Mouse (Mus musculus) limb, embryonic 15.5 days (tissue): ENCODE measurements at regions not wholly inside any gene's neighbourhood (a gene's known extent, or its start where the extent isn't known, plus 50 kb on each side); places are given as distances from the start of the nearest gene placed in this dataset.

Source experiments
- ATAC-seq: fragments of 200-750 bp; cut with Nextera tagmentation; 2 replicates; pipeline ENCODE4 v1.8.0; 2017; ENCODE audit warnings: low read depth, moderate TSS enrichment; ENCODE audit not compliant: insufficient number of reproducible peaks, low FRiP score, low TSS enrichment
- H3K27ac ChIP-seq: fragments of 300-500 bp; sonication (generic); 2 replicates; pipeline ENCODE4 v1.5.1; 2015; ENCODE audit warnings: moderate library complexity, mild to moderate bottlenecking, inconsistent platforms
- H3K27me3 ChIP-seq: fragments of 300-500 bp; sonication (generic); 2 replicates; pipeline ENCODE4 v1.6.1; 2015; ENCODE audit warnings: inconsistent platforms
- H3K36me3 ChIP-seq: fragments of 300-500 bp; sonication (generic); 2 replicates; pipeline ENCODE4 v1.6.1; 2015; ENCODE audit warnings: inconsistent platforms
- H3K4me1 ChIP-seq: fragments of 300-500 bp; sonication (generic); 2 replicates; pipeline ENCODE4 v1.6.1; 2015; ENCODE audit warnings: inconsistent platforms
- H3K4me2 ChIP-seq: fragments of 300-500 bp; sonication (generic); 2 replicates; pipeline ENCODE4 v1.6.1; 2015; ENCODE audit warnings: mild to moderate bottlenecking, inconsistent platforms
- H3K4me3 ChIP-seq: fragments of 300-500 bp; sonication (generic); 2 replicates; pipeline ENCODE4 v1.5.1; 2015; ENCODE audit warnings: mild to moderate bottlenecking, inconsistent platforms
- H3K9ac ChIP-seq: fragments of 300-500 bp; sonication (generic); 2 replicates; pipeline ENCODE4 v1.6.1; 2015; ENCODE audit warnings: inconsistent platforms
- H3K9me3 ChIP-seq: fragments of 300-500 bp; sonication (generic); 2 replicates; pipeline ENCODE4 v1.6.1; 2016; ENCODE audit warnings: inconsistent platforms
- WGBS: fragments of 180-500 bp; shearing (Covaris S2); methylation state at CpG from one replicate; pipeline ENCODE4 v1.1.7; 2015; 5-methylcytosine and 5-hydroxymethylcytosine counted together

- peak overlapping the region; percentile 27; the same call in 1 of the 2 replicates for H3K4me2 ChIP-seq
- no peaks in the 10 kb centered on the region for H3K27me3 ChIP-seq
- H3K9ac ChIP-seq = no peak overlapping the region
- H3K9me3 ChIP-seq = no peaks in the 10 kb centered on the region
- peak overlapping the region; percentile 85 for H3K27ac ChIP-seq
- H3K4me1 ChIP-seq = peaks cover 10% of the 10 kb centered on the region
- peak; percentile 69; the same call in 1 of the 2 replicates for ATAC-seq
- H3K36me3 ChIP-seq = no peaks in the 10 kb centered on the region
- 20% methylated on average over 10 of the region's 10 CpGs for WGBS
- H3K4me3 ChIP-seq = no peak overlapping the region
Measured at GRCm38 (mm10) chr10:96460617-96461338, 156.0 kb upstream of the Btg1 start.

DNA sequence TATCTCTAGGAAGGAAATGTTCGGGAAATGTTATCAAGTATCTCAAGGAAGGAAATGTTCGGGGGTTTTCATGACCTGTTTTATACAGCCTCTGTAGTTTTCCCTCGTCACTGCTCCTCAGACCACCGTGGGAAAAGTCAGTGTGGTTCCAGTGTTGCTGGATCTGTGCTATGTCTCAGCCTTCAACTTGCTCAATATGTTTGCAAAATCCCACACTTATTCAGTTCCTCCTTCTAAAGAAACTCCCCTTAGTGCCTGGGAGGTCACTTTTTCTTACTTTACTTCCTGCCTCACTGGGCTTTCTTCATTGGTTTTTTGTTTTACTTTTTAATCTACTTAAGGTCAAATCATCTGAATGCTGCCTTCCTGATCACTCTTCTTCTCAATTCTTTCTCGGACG is 150.8 kb upstream of the Btg1 start:
- peaks cover 2% of the 10 kb centered on the region; the same call in 1 of the 2 replicates for H3K4me1 ChIP-seq
- no peak overlapping the region for H3K27ac ChIP-seq
- WGBS = 90% methylated on average over 6 of the region's 6 CpGs
- no peak overlapping the region for H3K9ac ChIP-seq
- no peaks in the 10 kb centered on the region for H3K9me3 ChIP-seq
- no peaks in the 10 kb centered on the region for H3K36me3 ChIP-seq
- no peak overlapping the region for H3K4me3 ChIP-seq
- ATAC-seq = no peak
- H3K4me2 ChIP-seq = no peak overlapping the region
- no peaks in the 10 kb centered on the region for H3K27me3 ChIP-seq

DNA sequence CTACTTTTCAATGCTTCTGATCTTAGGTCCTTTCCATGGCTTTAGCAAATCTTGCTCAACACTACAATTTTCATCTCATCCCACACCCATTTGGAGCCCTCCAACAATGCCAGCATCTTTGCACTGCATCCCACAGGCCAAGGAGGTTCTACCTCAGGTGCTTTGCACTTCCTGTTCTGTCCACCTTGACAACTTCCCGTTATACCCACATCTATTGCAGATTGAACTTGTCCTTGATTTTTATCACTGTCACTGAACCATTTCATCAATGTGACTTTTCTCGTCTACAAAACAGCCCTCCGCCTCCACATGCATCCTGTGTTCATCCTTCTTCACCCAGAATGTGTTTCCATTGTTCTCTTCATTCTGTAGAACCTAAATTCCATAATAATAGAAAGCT is 150.0 kb upstream of the Btg1 start:
- Histone ChIP-seq H3K9ac (no peak overlapping the region), H3K4me2 (no peak overlapping the region), H3K27ac (no peak overlapping the region), H3K9me3 (no peaks in the 10 kb centered on the region), H3K27me3 (no peaks in the 10 kb centered on the region), H3K4me1 (no peaks in the 10 kb centered on the region), H3K4me3 (no peak overlapping the region), H3K36me3 (no peaks in the 10 kb centered on the region)
- no peak for ATAC-seq
- WGBS = 68% methylated on average over 3 of the region's 3 CpGs

DNA sequence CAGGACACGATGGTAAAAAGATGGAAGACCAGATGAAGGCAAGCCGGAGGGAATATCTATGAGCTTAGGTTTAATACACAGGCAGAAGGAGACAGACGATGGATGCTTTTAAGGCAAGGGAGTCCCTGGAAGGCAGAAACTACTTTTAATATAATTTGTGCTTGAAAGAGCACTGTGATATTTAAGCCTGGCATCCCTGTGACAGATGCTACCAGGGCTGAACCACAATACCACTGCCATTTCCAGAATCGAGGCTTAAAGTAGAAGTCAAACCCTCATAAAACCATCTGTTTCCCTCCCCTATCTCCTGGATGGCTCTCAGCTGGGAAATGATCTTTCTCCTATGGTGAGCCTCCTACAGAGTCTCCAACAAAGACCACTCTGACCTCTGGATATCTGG is 149.1 kb upstream of the Btg1 start:
- WGBS = 44% methylated on average over 4 of the region's 4 CpGs
- H3K4me3 ChIP-seq = no peak overlapping the region
- H3K27me3 ChIP-seq = no peaks in the 10 kb centered on the region
- H3K36me3 ChIP-seq = no peaks in the 10 kb centered on the region
- H3K4me1 ChIP-seq = no peaks in the 10 kb centered on the region
- ATAC-seq = no peak
- H3K9me3 ChIP-seq = no peaks in the 10 kb centered on the region
- H3K4me2 ChIP-seq = no peak overlapping the region
- no peak overlapping the region for H3K9ac ChIP-seq
- H3K27ac ChIP-seq = no peak overlapping the region

DNA sequence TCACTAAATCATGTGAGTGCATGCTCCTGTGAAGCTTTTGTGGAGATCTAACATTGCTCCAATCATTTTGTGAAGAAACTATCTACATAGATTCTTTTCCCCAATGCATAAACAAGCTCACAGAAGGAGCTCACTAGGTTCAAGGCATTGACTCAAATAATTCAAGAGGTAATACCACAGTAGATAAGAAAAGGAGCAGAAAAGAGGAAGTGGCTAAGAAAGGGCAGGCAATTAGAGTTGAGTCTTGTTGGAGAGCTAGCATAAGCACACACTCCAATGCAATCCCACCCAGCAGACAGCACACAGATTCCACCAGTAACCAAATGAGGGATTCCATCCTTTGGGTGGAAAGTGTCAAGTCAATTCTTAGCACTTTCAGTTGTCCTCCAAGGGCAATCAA is 145.3 kb upstream of the Btg1 start:
- Histone ChIP-seq H3K4me3 (no peak overlapping the region), H3K4me1 (no peaks in the 10 kb centered on the region), H3K4me2 (no peak overlapping the region), H3K9ac (no peak overlapping the region), H3K27ac (no peak overlapping the region), H3K9me3 (no peaks in the 10 kb centered on the region), H3K27me3 (no peaks in the 10 kb centered on the region), H3K36me3 (no peaks in the 10 kb centered on the region)
- no peak for ATAC-seq

GRCm38 (mm10) chr10:96479350-96479749 is 137.5 kb upstream of the Btg1 start:
- ATAC-seq = no peak
- H3K4me1 ChIP-seq = peaks cover 20% of the 10 kb centered on the region
- peak overlapping the region; percentile 79; the same call in 1 of the 2 replicates for H3K27ac ChIP-seq
- H3K4me2 ChIP-seq = 0 out of 2 replicates have a peak overlapping the region, but pooled peaks have one; percentile 23
- H3K27me3 ChIP-seq = no peaks in the 10 kb centered on the region
- no peak overlapping the region for H3K4me3 ChIP-seq
- no peak overlapping the region for H3K9ac ChIP-seq
- no peaks in the 10 kb centered on the region for H3K36me3 ChIP-seq
- 55% methylated on average over 12 of the region's 12 CpGs for WGBS
- no peaks in the 10 kb centered on the region for H3K9me3 ChIP-seq

DNA sequence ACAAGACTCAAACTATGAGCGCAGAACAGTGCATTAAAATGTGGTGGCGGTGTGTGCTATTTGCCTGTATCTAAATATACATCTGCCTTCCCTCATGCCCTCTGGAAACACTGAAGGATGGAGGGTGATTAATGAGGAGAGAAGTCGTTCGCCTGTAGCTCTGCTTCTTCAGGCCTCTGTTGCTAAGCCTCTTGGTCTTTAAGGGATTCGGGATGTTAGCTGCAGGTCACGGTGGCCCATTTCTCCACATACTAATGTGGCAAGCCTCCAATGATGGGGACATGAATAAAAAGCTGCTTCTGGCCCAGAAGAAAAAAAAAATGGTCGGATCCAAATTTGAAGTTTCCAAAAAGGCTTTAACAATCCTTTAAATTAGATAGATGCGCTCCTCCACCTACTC is 137.0 kb upstream of the Btg1 start:
- Histone ChIP-seq H3K4me2 (peak overlapping the region; percentile 23; the same call in 1 of the 2 replicates), H3K27ac (peak overlapping the region; percentile 79), H3K27me3 (no peaks in the 10 kb centered on the region)

DNA sequence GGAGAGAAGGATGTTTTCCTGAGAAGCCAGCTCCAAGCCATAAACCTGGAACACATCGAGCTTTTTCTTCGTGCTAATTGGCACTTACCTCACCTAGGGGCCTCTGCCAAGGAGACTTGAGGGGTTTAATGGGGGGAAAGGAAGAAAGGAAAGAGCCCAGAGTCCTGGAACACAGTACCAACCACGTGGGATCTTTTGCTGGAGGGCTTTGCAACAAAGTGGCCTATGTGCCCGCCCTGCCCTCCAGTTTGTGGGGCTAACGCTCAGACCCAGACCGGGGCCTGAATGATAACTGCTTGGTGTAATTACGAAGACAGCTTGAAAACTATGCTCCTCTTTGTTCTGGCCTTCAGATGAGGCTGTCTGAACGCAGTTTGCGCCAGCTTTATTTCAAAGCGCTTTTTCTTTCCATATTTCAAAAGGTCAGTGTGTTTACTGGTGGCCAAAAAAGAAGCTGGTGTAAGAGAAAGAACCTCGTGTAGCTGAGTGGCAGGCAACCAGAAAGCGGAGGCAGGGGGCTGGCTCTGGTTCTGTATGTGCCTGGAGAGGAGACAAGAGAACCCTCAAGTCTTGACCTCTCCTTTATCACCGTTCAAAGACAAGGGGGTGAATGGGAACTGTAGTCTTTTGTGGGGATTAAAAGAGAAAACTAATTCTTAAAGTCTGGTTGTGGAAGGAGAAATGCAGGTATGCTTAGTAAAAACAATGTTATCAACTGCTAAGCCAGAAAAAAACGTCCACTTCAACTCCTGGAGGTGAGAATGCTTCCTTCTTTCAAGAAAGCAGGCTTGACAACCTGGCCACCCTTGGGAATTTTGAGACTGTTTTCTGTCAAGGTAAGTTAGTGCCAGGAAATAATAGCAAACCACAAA is 136.1 kb upstream of the Btg1 start:
- no peak overlapping the region for H3K9ac ChIP-seq
- no peaks in the 10 kb centered on the region for H3K36me3 ChIP-seq
- peak overlapping the region; percentile 79 for H3K27ac ChIP-seq
- no peaks in the 10 kb centered on the region for H3K27me3 ChIP-seq
- H3K4me2 ChIP-seq = peak overlapping the region; percentile 23; the same call in 1 of the 2 replicates
- no peaks in the 10 kb centered on the region for H3K9me3 ChIP-seq
- H3K4me1 ChIP-seq = peaks cover 20% of the 10 kb centered on the region
- ATAC-seq = peak; percentile 79
- WGBS = 26% methylated on average over 14 of the region's 14 CpGs
- no peak overlapping the region for H3K4me3 ChIP-seq

More for the DNA sequence above, 137.0 kb upstream of the Btg1 start:
- Histone ChIP-seq H3K4me1 (peaks cover 20% of the 10 kb centered on the region), H3K9me3 (no peaks in the 10 kb centered on the region), H3K9ac (no peak overlapping the region), H3K4me3 (no peak overlapping the region), H3K36me3 (no peaks in the 10 kb centered on the region)
- WGBS = 37% methylated on average over 8 of the region's 8 CpGs
- no peak for ATAC-seq

- ATAC-seq = no peak
- no peak overlapping the region for H3K4me2 ChIP-seq
- no peaks in the 10 kb centered on the region for H3K9me3 ChIP-seq
- no peaks in the 10 kb centered on the region for H3K36me3 ChIP-seq
- H3K4me3 ChIP-seq = no peak overlapping the region
- peaks cover 20% of the 10 kb centered on the region for H3K4me1 ChIP-seq
- peak overlapping the region; percentile 79 for H3K27ac ChIP-seq
- H3K27me3 ChIP-seq = no peaks in the 10 kb centered on the region
- no peak overlapping the region for H3K9ac ChIP-seq
- WGBS = 56% methylated on average over 8 of the region's 8 CpGs
Measured at GRCm38 (mm10) chr10:96481325-96481638, 135.5 kb upstream of the Btg1 start.

- Histone ChIP-seq H3K27me3 (no peaks in the 10 kb centered on the region), H3K4me2 (no peak overlapping the region), H3K4me1 (no peaks in the 10 kb centered on the region), H3K9ac (no peak overlapping the region), H3K27ac (no peak overlapping the region), H3K36me3 (no peaks in the 10 kb centered on the region), H3K4me3 (no peak overlapping the region), H3K9me3 (no peaks in the 10 kb centered on the region)
- ATAC-seq = no peak
- WGBS = 86% methylated on average over 3 of the region's 3 CpGs
Measured at GRCm38 (mm10) chr10:96486724-96487123, 130.1 kb upstream of the Btg1 start.

- no peak overlapping the region for H3K27ac ChIP-seq
- no peaks in the 10 kb centered on the region for H3K4me1 ChIP-seq
- no peak overlapping the region for H3K4me3 ChIP-seq
- no peaks in the 10 kb centered on the region for H3K36me3 ChIP-seq
- H3K4me2 ChIP-seq = no peak overlapping the region
- no peaks in the 10 kb centered on the region for H3K27me3 ChIP-seq
- no peaks in the 10 kb centered on the region for H3K9me3 ChIP-seq
- 31% methylated on average over 1 of the region's 1 CpGs for WGBS
- no peak overlapping the region for H3K9ac ChIP-seq
- no peak for ATAC-seq
Measured at GRCm38 (mm10) chr10:96493706-96494105, 123.1 kb upstream of the Btg1 start.

DNA sequence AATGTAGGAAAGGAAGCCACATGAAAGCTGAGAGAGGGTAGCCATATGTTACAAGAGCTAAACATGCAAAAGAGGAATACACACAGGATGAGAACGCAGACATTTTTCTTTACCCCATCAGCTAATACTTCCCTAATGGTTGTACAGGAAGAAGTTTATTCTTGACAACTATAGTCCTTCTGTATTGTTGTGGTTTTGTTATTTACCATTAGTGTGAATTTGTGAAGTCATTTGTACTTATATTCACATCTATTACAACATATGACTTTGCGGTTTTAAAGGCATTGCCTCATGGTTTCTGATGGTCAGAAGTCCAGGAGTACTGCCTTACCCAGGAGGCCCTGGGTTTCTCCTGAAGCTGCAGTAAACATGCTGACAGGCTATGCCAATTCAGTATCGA is 120.1 kb upstream of the Btg1 start:
- Histone ChIP-seq H3K4me1 (no peaks in the 10 kb centered on the region), H3K36me3 (no peaks in the 10 kb centered on the region), H3K4me2 (no peak overlapping the region), H3K27ac (no peak overlapping the region), H3K9ac (no peak overlapping the region), H3K4me3 (no peak overlapping the region), H3K9me3 (no peaks in the 10 kb centered on the region), H3K27me3 (no peaks in the 10 kb centered on the region)
- 88% methylated on average over 3 of the region's 3 CpGs for WGBS
- ATAC-seq = no peak
